Mouse (Mus musculus) adrenal gland, postnatal 10 days (tissue): Measurements from ENCODE around the gene C1qtnf6. TPM values are rescaled to one million over a fixed set of nuclear protein-coding genes. Genes with fewer than 3 reads are reported as not detected.

Experiments used
- DNase-seq: peaks from one replicate; pipeline ENCODE4 v3.0.0; 2021; ENCODE audit warnings: mixed read lengths
- total RNA-seq, 2 experiments: library from RNA; stranded (reverse); gene quantifications; 2 replicates each; pipeline ENCODE4 v1.2.3; 2021

C1qtnf6 gene
- total RNA-seq, 2 experiments from 2014 or later: 58.9 to 63.4 TPM

DNA sequence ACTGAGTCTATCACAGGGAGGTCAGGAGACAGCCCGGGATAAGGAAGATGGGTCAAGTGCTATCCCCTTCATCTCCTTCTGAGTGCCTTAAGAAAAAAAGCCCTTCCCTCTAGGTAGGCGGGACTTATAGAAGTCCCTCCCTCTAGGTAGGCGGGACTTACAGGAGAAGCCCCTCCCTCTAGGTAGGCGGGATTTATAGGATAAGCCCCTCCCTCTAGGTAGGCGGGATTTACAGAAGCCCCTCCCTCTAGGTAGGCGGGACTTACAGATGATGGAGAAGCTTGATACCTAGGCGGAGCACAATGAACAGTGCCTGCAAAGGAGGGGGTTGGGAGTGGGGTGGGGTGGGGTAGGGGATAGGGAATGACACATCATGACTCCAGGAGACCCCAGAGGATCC, 51.1 kb downstream of the C1qtnf6 start:
- DNase-seq: no peak

DNA sequence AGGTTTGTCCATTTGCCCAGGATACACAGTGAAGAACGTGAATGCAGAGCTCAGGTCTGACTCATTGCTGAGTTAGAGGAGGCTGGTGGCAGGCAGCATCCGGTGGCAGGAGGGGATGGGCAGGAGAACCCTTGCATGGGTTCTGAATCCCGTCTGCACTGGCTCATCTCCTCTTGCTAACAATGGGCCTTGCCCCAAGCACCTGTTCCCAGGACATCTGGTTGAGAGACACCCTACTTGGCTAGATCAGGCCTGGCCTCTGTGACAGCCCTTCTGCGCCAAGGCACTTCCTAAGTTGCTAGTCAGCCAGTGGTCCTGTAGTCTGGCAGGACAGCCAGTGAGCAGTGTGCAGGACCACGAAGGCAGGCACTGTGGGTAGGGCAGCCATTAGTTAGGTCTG, 51.7 kb downstream of the C1qtnf6 start:
- no peak for DNase-seq

DNA sequence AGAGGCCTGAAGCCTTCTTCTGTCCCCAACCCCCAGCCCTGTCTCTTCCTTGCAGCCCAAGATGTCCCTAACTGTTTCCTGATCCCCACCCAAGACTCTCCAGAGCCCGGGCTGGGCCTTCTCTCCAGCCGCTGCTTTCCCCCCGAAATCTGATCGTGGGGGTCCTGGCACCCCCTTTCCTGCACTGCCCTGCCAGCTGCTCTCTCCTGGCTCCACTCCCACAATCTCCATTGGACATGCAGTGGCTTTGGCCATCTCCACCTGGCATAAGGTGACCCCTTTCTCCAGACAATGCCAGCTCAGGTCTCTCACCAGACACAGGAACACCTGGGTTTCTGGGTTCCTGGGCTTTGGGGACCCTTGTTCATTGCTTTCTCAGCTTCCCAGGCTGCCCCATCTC, 53.1 kb downstream of the C1qtnf6 start:
- DNase-seq: no peak

DNA sequence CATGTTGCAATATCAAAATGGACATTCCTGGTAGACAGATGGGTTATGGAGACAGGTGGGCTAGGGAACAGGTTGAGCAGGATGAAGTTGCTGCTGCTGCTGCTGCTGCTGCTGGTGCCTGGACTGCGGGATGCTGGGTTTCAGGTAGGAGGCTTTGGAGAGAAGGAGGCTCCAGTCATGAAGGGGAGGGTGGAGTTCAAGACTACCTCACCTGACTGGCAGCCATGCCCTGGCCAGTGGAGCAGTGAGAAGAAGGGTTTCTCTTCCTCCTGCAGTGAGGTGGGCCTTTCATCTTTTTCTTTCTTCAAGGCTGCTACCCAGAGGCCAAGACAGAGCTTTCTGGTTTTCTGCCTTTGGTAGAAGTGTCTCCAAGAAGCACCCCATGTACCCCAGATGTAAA, 54.3 kb downstream of the C1qtnf6 start:
- no peak for DNase-seq

DNA sequence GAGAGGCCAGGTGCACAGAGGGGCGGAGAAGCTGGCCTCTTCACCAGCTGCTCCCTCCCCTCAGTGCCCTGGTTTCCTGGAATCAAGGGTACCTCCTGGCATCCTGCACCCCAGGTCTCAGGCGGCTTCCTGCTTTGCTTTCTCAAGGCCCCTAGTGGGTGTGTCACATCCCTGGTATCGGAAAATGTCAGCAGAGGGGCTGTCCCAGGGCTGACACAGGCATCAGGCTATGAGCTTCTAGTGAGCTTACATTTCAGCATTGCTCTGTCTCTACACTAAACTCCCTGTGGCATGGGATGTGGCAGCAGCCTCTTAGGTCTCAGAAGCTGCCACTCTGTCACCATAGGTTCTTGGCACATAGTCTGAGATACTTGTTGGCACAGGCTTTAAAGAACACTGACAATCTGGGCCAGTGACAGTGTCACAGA, 55.6 kb downstream of the C1qtnf6 start:
- no peak for DNase-seq

DNA sequence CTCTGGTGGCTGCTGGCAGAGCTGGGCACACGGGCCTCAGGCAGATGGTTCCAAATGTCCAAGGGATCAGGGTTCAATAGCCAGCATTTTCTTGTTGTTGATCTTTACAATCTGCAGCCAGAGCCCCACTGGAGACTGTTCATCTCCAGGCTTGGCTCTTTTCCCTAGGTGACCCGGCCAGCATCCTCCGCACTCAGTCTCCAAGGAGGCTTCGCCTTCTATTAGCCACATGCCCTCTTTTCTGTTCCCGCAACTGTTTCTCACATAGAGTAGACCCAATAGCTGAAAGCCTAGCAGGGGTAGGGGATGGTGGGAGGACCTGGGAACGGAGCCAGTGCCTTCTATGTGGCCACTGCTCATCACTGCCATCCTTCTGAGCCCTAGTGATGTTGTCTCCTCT, 57.8 kb downstream of the C1qtnf6 start:
- DNase-seq: no peak

Other genes with a start within 250 kb of the C1qtnf6 start
- gene Csf2rb2, start 225.7 kb downstream of the C1qtnf6 start, total RNA-seq: 1 to 10 TPM; 5.8 to 6.3 TPM
- gene Csf2rb, start 205.7 kb downstream of the C1qtnf6 start, total RNA-seq: 10 to 100 TPM; 18.4 to 20.1 TPM
- not detected for gene Tex33, start 135.5 kb downstream of the C1qtnf6 start, total RNA-seq
- 100 to 1,000 TPM; 179 to 204 TPM for gene Tst, start 125.5 kb downstream of the C1qtnf6 start, total RNA-seq
- 10 to 100 TPM; 49.1 to 52.0 TPM for gene Mpst, start 125.0 kb downstream of the C1qtnf6 start, total RNA-seq
- gene Kctd17, start 102.9 kb downstream of the C1qtnf6 start, total RNA-seq: 10 to 100 TPM; 85.2 to 94.8 TPM
- 10 to 100 TPM; 24.7 to 59.5 TPM for gene Tmprss6, start 62.8 kb downstream of the C1qtnf6 start, total RNA-seq
- 1 to 10 TPM; 1.9 TPM for gene Il2rb, start 36.1 kb downstream of the C1qtnf6 start, total RNA-seq
- gene Sstr3, start 13.3 kb upstream of the C1qtnf6 start, total RNA-seq: under 1 TPM; 0.39 to 0.42 TPM
- gene Rac2, start 41.4 kb upstream of the C1qtnf6 start, total RNA-seq: 10 to 100 TPM; 21.3 to 27.1 TPM
- gene Cyth4, start 65.6 kb upstream of the C1qtnf6 start, total RNA-seq: 1 to 10 TPM; 7.0 to 9.9 TPM
- gene Elfn2, start 187.4 kb upstream of the C1qtnf6 start, total RNA-seq: 1 to 10 TPM; 2.5 to 2.9 TPM
- 10 to 100 TPM; 15.5 to 17.7 TPM for gene Mfng, start 242.1 kb upstream of the C1qtnf6 start, total RNA-seq